Mouse (Mus musculus): Measurements from ENCODE around the gene Nle1. TPM values are rescaled to one million over a fixed set of nuclear protein-coding genes. Genes with fewer than 3 reads are reported as not detected.

Nle1 gene
- total and polyA plus RNA-seq, 3 experiments, result 97.3 to 103 TPM; not detected in 1

GRCm38 (mm10) chr11:82920768-82921167 lies 12.6 kb upstream of the Nle1 start:
- DNase-seq (ENCODE audit: low read depth, low spot score), result no peak
- Histone ChIP-seq H3K9ac (ENCODE audit: control insufficient read depth, low read depth, low read length, poor library complexity, severe bottlenecking) (no peak overlapping the region), H3K9me3 (replicated peaks; ENCODE audit: insufficient read depth, low read length) (no peaks in the 10 kb centered on the region), H3K36me3 (ENCODE audit: control insufficient read depth in 1 of 2, insufficient read depth in 2 of 2, low read length in 2 of 2) (no peaks in the 10 kb centered on the region), H3K79me2 (ENCODE audit: control insufficient read depth, insufficient read depth, low read length, poor library complexity) (no peaks in the 10 kb centered on the region), H3K4me3 (ENCODE audit: control insufficient read depth in 1 of 2, insufficient read depth in 1 of 2, low read depth in 2 of 2, low read length in 2 of 2) (no peak overlapping the region), H3K4me1 (ENCODE audit: control insufficient read depth in 1 of 2, insufficient read depth in 2 of 2, low read length in 2 of 2) (no peaks in the 10 kb centered on the region), H3K27ac (ENCODE audit: control insufficient read depth, low read depth, low read length) (no peak overlapping the region), H3K27me3 (ENCODE audit: control insufficient read depth in 1 of 2, insufficient read depth in 2 of 2, low read length in 2 of 2) (no peaks in the 10 kb centered on the region; a peak in 1 of 4 replicates)
- TF ChIP-seq NELFE (IDR thresholded peaks at IDR 0.05; ENCODE audit: low read depth, low read length), result no peak
- TF ChIP-seq MEF2A (IDR thresholded peaks at IDR 0.05; ENCODE audit: extremely low read depth, insufficient replicate concordance, low read depth, low read length, poor library complexity, severe bottlenecking), result no peak
- TF ChIP-seq ETS1 (IDR thresholded peaks at IDR 0.05; ENCODE audit: low read depth, low read length), result no peak
- no peak for TF ChIP-seq ZC3H11A (IDR thresholded peaks at IDR 0.05; ENCODE audit: low read depth, low read length)
- no peak for TF ChIP-seq UBTF (IDR thresholded peaks at IDR 0.05; ENCODE audit: borderline replicate concordance, insufficient read depth, low read depth, low read length)
- no peak for TF ChIP-seq CTCF (IDR thresholded peaks at IDR 0.05 in 2 of 3, conservative IDR thresholded peaks at IDR 0.05 in 1 of 3; ENCODE audit: control insufficient read depth in 1 of 3, insufficient read depth in 1 of 3, low read depth in 2 of 3, low read length in 3 of 3, poor library complexity in 1 of 3, severe bottlenecking in 1 of 3)
- TF ChIP-seq TCF12 (IDR thresholded peaks at IDR 0.05; ENCODE audit: low read depth, low read length), result no peak
- TF ChIP-seq POLR2AphosphoS2 (IDR thresholded peaks at IDR 0.05; ENCODE audit: low read length), result no peak
- TF ChIP-seq ELF1 (IDR thresholded peaks at IDR 0.05; ENCODE audit: low read depth, low read length), result no peak

- H3K36me3 ChIP-seq (ENCODE audit: control insufficient read depth in 1 of 2, insufficient read depth in 2 of 2, low read length in 2 of 2), result no peaks in the 10 kb centered on the region
- TF ChIP-seq MAFK (IDR thresholded peaks at IDR 0.05; ENCODE audit: borderline replicate concordance, low read depth, low read length) (no peak), RAD21 (IDR thresholded peaks at IDR 0.05; ENCODE audit: low read depth, low read length) (no peak; the same call in none of the 2 replicates), NELFE (IDR thresholded peaks at IDR 0.05; ENCODE audit: low read depth, low read length) (no peak), TBP (IDR thresholded peaks at IDR 0.05; ENCODE audit: low read depth, low read length) (0 out of 2 replicates have a peak, but pooled peaks have one; percentile 12), SMC3 (IDR thresholded peaks at IDR 0.05; ENCODE audit: low read depth, low read length) (peak; percentile 99), CTCF (IDR thresholded peaks at IDR 0.05 in 2 of 3, conservative IDR thresholded peaks at IDR 0.05 in 1 of 3; ENCODE audit: control insufficient read depth in 1 of 3, insufficient read depth in 1 of 3, low read depth in 2 of 3, low read length in 3 of 3, poor library complexity in 1 of 3, severe bottlenecking in 1 of 3) (peak; percentile 97 to 100 (median 99)), POLR2AphosphoS5 (IDR thresholded peaks at IDR 0.05; ENCODE audit: borderline replicate concordance, low read depth, low read length) (no peak), GATA1 (IDR thresholded peaks at IDR 0.05; ENCODE audit: low read depth, low read length) (peak; percentile 68), ZC3H11A (IDR thresholded peaks at IDR 0.05; ENCODE audit: low read depth, low read length) (peak; percentile 99), NRF1 (IDR thresholded peaks at IDR 0.05; ENCODE audit: insufficient read depth, low read depth, low read length, poor library complexity, severe bottlenecking) (no peak), CHD1 (IDR thresholded peaks at IDR 0.05; ENCODE audit: low read depth, low read length) (no peak), MYC (IDR thresholded peaks at IDR 0.05; ENCODE audit: low read depth, low read length) (0 out of 2 replicates have a peak, but pooled peaks have one; percentile 32), SIN3A (IDR thresholded peaks at IDR 0.05; ENCODE audit: low read length) (peak; percentile 46; the same call in 1 of the 2 replicates), USF1 (IDR thresholded peaks at IDR 0.05; ENCODE audit: low read depth, low read length) (no peak), GABPA (IDR thresholded peaks at IDR 0.05; ENCODE audit: low read depth, low read length) (no peak)
- no peaks in the 10 kb centered on the region for H3K9me3 ChIP-seq (replicated peaks; ENCODE audit: insufficient read depth, low read length)
- DNase-seq (ENCODE audit: low read depth, low spot score), result peak; percentile 87
- H3K27ac ChIP-seq (ENCODE audit: control insufficient read depth, low read depth, low read length), result no peak overlapping the region
- peak overlapping the region; percentile 24 to 34; a peak in 3 of 4 replicates for H3K4me3 ChIP-seq (ENCODE audit: control insufficient read depth in 1 of 2, insufficient read depth in 1 of 2, low read depth in 2 of 2, low read length in 2 of 2)
- no peaks in the 10 kb centered on the region for H3K79me2 ChIP-seq (ENCODE audit: control insufficient read depth, insufficient read depth, low read length, poor library complexity)
- H3K27me3 ChIP-seq (ENCODE audit: control insufficient read depth in 1 of 2, insufficient read depth in 2 of 2, low read length in 2 of 2), result peaks cover 0 to 2% of the 10 kb centered on the region in 2 experiments; a peak in 2 of 4 replicates
- H3K4me1 ChIP-seq (ENCODE audit: control insufficient read depth in 1 of 2, insufficient read depth in 2 of 2, low read length in 2 of 2), result 0 out of 4 replicates have a peak, but pooled peaks cover 0 to 2% of the 10 kb centered on the region in 2 experiments
- H3K9ac ChIP-seq (ENCODE audit: control insufficient read depth, low read depth, low read length, poor library complexity, severe bottlenecking), result no peak overlapping the region
Measured at GRCm38 (mm10) chr11:82914711-82915352, 6.6 kb upstream of the Nle1 start.

Measured in MEL (cell line).